Mouse (Mus musculus) layer of hippocampus, adult 2 months (tissue): ENCODE results near the gene Dbf4. TPM values are rescaled to one million over a fixed set of nuclear protein-coding genes. Genes with fewer than 3 reads are reported as not detected.

Experiments used
- DNase-seq, 2 experiments: peaks; one replicate each; pipeline ENCODE4 v3.0.0; 2022; ENCODE audit warnings: low spot score in 2 of 2
- H3K27ac ChIP-seq: fragments of 200-600 bp; 2 replicates; pipeline ENCODE4 v1.8.1; 2022
- H3K4me3 ChIP-seq: fragments of 200-600 bp; 2 replicates; pipeline ENCODE4 v1.8.1; 2022; ENCODE audit warnings: mild to moderate bottlenecking
- CTCF ChIP-seq: fragments of 200-600 bp; conservative IDR thresholded peaks from 2 replicates; pipeline ENCODE4 v1.8.1; 2022; ENCODE audit warnings: antibody characterized with exemption, mild to moderate bottlenecking, moderate library complexity
- long read RNA-seq, 2 experiments: library from polyadenylated mRNA; stranded (forward); transcript quantifications; one replicate each; pipeline ENCODE4 v2.0.0; 2021; ENCODE audit warnings: borderline mapping rate in 2 of 2
- total RNA-seq, 2 experiments: library from RNA; stranded (reverse); gene quantifications; 2 replicates each; pipeline ENCODE4 v1.2.3; 2021

The Dbf4 gene
- 1 to 10 TPM; 2.0 TPM for total RNA-seq
- long read RNA-seq, experiment 1 = 0 reads
- long read RNA-seq, experiment 2 = 0 reads

GRCm38 (mm10) chr5:8422157-8422931 is at the start of gene Dbf4, which contains the start of gene Slc25a40:
Gene Dbf4, minus strand, starts transcription at chr5:8422716.
Gene Slc25a40, plus strand, starts transcription at chr5:8422850.
- TF ChIP-seq CTCF = no peak
- DNase-seq = peak; percentile 85 to 89
- peak within 1 kb of the TSS; percentile 84 for H3K27ac ChIP-seq
- H3K4me3 ChIP-seq = peak within 1 kb of the TSS; percentile 83

GRCm38 (mm10) chr5:8456561-8456960 is 34.0 kb upstream of the Dbf4 start:
- no peak for TF ChIP-seq CTCF
- H3K27ac ChIP-seq = no peak overlapping the region
- H3K4me3 ChIP-seq = no peak overlapping the region

GRCm38 (mm10) chr5:8455565-8455964 is 33.0 kb upstream of the Dbf4 start:
- no peak for TF ChIP-seq CTCF
- no peak overlapping the region for H3K27ac ChIP-seq
- DNase-seq = no peak
- H3K4me3 ChIP-seq = no peak overlapping the region

More at GRCm38 (mm10) chr5:8456561-8456960, 34.0 kb upstream of the Dbf4 start:
- no peak for DNase-seq

- TF ChIP-seq CTCF = no peak
- DNase-seq = no peak
- Histone ChIP-seq H3K27ac (no peak overlapping the region), H3K4me3 (no peak overlapping the region)
Observed at GRCm38 (mm10) chr5:8439095-8439494, 16.6 kb upstream of the Dbf4 start.

DNA sequence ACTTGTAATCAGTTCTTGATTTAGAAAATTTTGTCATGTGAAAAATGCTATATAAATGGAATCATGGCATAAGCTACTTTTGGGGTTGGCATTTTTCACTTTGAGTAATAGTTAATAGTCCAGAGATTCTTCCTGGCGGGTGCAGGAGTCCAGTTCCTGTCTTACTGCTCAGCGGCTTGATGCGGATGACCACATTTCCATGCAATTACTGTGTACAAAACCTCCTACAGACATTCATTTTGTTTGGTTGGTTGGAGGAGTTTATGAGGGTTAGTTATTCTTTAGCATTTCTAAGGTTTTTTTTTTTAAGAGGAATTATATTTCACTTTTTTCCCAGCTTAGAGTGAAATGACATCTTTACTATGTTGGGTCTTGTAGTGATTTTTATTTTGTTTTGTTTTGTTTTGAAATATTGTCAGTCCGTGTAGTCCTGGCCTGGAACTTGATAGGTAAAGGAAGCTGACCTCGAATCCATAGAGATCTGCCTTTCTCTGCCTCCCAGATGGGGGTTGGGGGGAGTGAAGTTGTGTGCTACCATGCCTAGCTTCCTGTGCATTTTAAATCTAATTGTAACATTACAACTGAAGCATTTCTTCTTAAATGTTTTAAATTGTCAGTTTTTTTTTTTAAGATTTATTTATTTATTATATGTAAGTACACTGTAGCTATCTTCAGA is 15.1 kb upstream of the Dbf4 start:
- Histone ChIP-seq H3K27ac (no peak overlapping the region), H3K4me3 (no peak overlapping the region)
- DNase-seq = no peak
- TF ChIP-seq CTCF = no peak

DNA sequence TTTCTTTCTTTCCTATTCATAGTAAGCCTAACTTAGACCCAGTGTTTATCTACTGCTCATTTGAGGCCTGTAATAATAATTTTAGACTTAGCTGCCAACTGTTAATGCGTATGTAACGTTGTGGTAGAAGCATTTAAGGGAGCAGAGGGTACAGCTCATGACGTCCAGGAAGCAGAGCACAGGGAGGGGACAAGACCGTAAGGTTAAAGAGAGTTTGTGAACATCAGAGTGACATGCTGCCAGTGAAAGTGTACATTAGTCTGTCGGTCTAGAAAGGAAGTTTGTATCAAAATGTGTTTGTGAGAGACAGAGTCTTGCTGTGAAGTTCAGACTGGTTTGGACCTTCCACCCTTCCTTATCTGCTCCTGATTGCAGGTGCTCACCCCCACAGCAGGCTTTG is 3.4 kb upstream of the Dbf4 start:
- Histone ChIP-seq H3K27ac (no peak overlapping the region), H3K4me3 (no peak overlapping the region)
- TF ChIP-seq CTCF = no peak
- no peak for DNase-seq

- DNase-seq = no peak
- Histone ChIP-seq H3K27ac (no peak overlapping the region), H3K4me3 (no peak overlapping the region)
- TF ChIP-seq CTCF = no peak
Observed at GRCm38 (mm10) chr5:8424116-8424515, 1.6 kb upstream of the Dbf4 start.

- TF ChIP-seq CTCF = peak; percentile 45
- DNase-seq = no peak
- Histone ChIP-seq H3K4me3 (peak overlapping the region; percentile 83), H3K27ac (peak overlapping the region; percentile 84)
Observed at GRCm38 (mm10) chr5:8422932-8423928, 714 bp upstream of the Dbf4 start.

- no peak for TF ChIP-seq CTCF
- DNase-seq = no peak
- H3K4me3 ChIP-seq = no peak overlapping the region
Observed at GRCm38 (mm10) chr5:8421424-8421823, 1.1 kb downstream of the Dbf4 start.

DNA sequence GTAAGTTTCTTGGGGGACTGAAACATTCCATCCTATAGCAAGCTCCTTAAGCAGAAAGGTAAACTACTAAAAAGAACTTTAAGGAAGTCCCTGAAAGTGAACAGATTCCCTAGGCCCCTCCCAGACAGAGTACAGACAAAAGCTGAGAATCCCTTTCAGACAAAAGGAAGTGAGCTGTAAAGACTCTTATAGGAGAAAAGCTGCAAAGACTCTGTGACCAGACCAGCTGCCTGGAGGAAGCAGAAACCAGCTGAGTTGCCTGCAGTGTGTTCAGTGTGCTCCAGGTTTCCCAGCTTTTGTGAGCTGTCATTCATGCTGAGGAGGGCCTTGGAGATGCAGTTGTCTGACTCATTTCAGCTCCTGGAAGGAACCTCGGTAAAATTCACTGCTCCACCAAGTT is 5.1 kb downstream of the Dbf4 start:
- no peak overlapping the region for H3K27ac ChIP-seq
- no peak overlapping the region for H3K4me3 ChIP-seq

More at GRCm38 (mm10) chr5:8421424-8421823, 1.1 kb downstream of the Dbf4 start:
- H3K27ac ChIP-seq = no peak overlapping the region

DNA sequence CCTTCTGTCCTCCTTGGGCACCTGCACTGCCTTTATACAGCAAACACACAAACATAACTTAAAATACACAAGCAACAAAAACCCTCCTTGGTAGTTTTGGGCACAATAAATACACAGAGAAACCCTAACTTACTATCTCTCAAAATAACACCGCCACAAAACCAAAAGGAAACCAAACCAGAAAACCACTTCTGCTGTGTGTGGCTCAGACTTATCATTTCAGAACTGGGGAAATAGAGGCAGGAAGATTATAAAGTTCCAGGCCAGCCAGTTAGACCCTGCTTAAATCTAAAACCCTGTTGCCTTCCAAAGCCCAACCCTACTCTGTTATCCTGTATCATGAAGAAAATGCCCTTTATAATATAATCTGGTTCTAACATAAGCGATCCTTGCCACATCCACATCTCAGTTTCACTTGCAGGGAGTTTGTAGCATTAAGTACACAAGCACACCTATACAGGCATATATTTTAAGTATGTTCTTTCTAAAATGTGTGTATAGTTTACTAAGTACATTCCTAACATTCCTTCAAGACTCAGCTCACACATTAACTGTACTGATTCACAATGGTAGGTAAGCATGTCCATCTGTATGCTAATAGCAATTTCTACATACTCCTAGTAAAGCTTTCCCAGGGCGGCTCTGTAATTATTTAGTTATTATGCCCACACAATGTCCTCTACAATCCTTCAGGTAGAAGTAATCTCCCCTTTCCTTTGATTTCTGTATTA is 5.7 kb downstream of the Dbf4 start:
- no peak for TF ChIP-seq CTCF
- Histone ChIP-seq H3K27ac (no peak overlapping the region), H3K4me3 (no peak overlapping the region)
- no peak for DNase-seq

More for the DNA sequence above, 5.1 kb downstream of the Dbf4 start:
- DNase-seq = no peak
- no peak for TF ChIP-seq CTCF

DNA sequence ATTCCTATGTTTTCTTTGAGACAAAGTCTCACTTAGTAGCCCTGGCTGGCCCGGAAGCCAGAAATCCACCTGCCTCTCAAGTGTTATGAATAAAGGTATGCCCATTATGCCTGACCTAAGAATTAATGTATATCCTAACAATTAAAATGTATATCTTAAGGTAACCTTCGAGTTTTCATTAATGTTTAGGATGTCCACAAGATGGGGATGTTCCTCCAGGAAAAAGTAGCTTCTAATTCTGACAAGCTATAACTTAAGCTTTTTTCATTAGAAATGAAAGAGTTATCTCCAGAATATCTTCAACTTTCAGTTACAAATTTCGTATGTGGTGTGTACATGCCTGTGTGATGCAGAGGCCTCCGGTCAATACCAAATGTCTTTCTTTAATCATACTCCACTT is 13.8 kb downstream of the Dbf4 start:
- Histone ChIP-seq H3K27ac (no peak overlapping the region), H3K4me3 (no peak overlapping the region)
- no peak for DNase-seq
- peak; percentile 59 for TF ChIP-seq CTCF
